Mouse (Mus musculus) heart, adult 2 months (tissue): ENCODE measurements at regions not wholly inside any gene's neighbourhood (a gene's known extent, or its start where the extent isn't known, plus 50 kb on each side); places are given as distances from the start of the nearest gene placed in this dataset.

Source experiments
- CTCF ChIP-seq: fragments of 200-600 bp; IDR thresholded peaks from 2 replicates; pipeline ENCODE4 v1.8.1; 2022; ENCODE audit warnings: antibody characterized with exemption, mild to moderate bottlenecking, moderate library complexity
- EP300 ChIP-seq: fragments of 200-500 bp; IDR thresholded peaks from 2 replicates; pipeline ENCODE4 v1.6.1; 2011; ENCODE audit warnings: low read depth, low read length, control low read depth; ENCODE audit not compliant: insufficient read depth
- POLR2A ChIP-seq: fragments of 200-500 bp; IDR thresholded peaks from 2 replicates; pipeline ENCODE4 v1.6.1; 2011; ENCODE audit warnings: mild to moderate bottlenecking, low read depth, low read length, control low read depth; ENCODE audit not compliant: insufficient read depth

DNA sequence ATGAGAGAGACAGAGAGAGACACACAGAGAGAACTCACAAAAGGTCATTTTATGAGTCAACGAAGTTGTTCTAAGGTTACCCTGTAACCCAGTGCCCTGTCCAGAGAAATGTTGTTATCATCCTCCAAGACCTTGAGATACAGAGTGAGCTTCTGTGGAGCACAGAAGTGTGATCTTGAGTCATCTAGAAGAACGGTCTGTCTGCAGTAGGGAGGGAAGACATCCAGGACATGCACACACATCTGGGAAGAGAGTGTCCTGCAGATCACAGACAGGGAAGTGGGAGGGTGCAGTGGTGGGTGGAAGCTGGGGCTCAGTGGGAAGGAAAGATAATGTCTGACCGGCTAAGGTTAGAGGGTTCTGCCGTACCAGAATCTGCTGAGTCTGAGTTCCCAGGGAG lies 155.3 kb downstream of the Fam169b start:
- TF ChIP-seq POLR2A (no peak), CTCF (no peak), EP300 (no peak)
